Mouse (Mus musculus): ENCODE results near the gene Usp22. TPM values are rescaled to one million over a fixed set of nuclear protein-coding genes. Genes with fewer than 3 reads are reported as not detected.
A peak's percentile ranks its signal among the peaks of the same experiment; 100 is the strongest.
"Not testable (repeated sequence)": the region's sequence is repeated elsewhere in the genome, so short reads cannot be mapped to it uniquely, and the experiment has no call there.

The Usp22 gene
- total and polyA plus RNA-seq, 2 experiments from 2014 or later = 405 to 656 TPM

- no peaks in the 10 kb centered on the region for H3K27me3 ChIP-seq (ENCODE audit: insufficient read depth, low read length)
- 50% methylated on average over 1 of the region's 1 CpGs for WGBS
- H3K4me1 ChIP-seq (ENCODE audit: insufficient read depth) = no peaks in the 10 kb centered on the region
- no peak overlapping the region for H3K27ac ChIP-seq (ENCODE audit: low read depth, low read length)
- no peaks in the 10 kb centered on the region for H3K36me3 ChIP-seq (ENCODE audit: insufficient read depth)
- TF ChIP-seq CTCF (IDR thresholded peaks at IDR 0.05; ENCODE audit: low read depth) = no peak
- no peak overlapping the region for H3K4me3 ChIP-seq (ENCODE audit: low read depth, low read length)
- no peak for DNase-seq
- no peak overlapping the region for H3K9ac ChIP-seq
- no peak overlapping the region for H3K4me2 ChIP-seq (ENCODE audit: low read depth)
- no peaks in the 10 kb centered on the region for H3K9me3 ChIP-seq (ENCODE audit: low read length)
- ATAC-seq = no peak
Observed at GRCm38 (mm10) chr11:61183820-61184219, 9.0 kb upstream of the Usp22 start.

GRCm38 (mm10) chr11:61181624-61182023 is 6.8 kb upstream of the Usp22 start:
- H3K4me1 ChIP-seq (ENCODE audit: insufficient read depth) = no peaks in the 10 kb centered on the region
- H3K9me3 ChIP-seq (ENCODE audit: low read length) = no peaks in the 10 kb centered on the region
- ATAC-seq (no peak), DNase-seq (no peak)
- no peaks in the 10 kb centered on the region for H3K36me3 ChIP-seq (ENCODE audit: insufficient read depth)
- no peak for TF ChIP-seq CTCF (IDR thresholded peaks at IDR 0.05; ENCODE audit: low read depth)
- H3K27me3 ChIP-seq (ENCODE audit: insufficient read depth, low read length) = no peaks in the 10 kb centered on the region
- no peak overlapping the region for H3K27ac ChIP-seq (ENCODE audit: low read depth, low read length)
- H3K9ac ChIP-seq = no peak overlapping the region
- H3K4me3 ChIP-seq (ENCODE audit: low read depth, low read length) = no peak overlapping the region
- H3K4me2 ChIP-seq (ENCODE audit: low read depth) = no peak overlapping the region

- H3K4me1 ChIP-seq (ENCODE audit: insufficient read depth) = peaks cover 5% of the 10 kb centered on the region; the same call in 1 of the 2 replicates
- no peaks in the 10 kb centered on the region for H3K9me3 ChIP-seq (ENCODE audit: low read length)
- no peak overlapping the region for H3K4me2 ChIP-seq (ENCODE audit: low read depth)
- H3K4me3 ChIP-seq (ENCODE audit: low read depth, low read length) = no peak overlapping the region
- TF ChIP-seq CTCF (IDR thresholded peaks at IDR 0.05; ENCODE audit: low read depth) = no peak
- no peaks in the 10 kb centered on the region for H3K36me3 ChIP-seq (ENCODE audit: insufficient read depth)
- no peak overlapping the region for H3K9ac ChIP-seq
- ATAC-seq (peak; percentile 44; the same call in 1 of the 2 replicates), DNase-seq (peak; percentile 81)
- 55% methylated on average over 3 of the region's 3 CpGs for WGBS
- peak overlapping the region; percentile 64 for H3K27ac ChIP-seq (ENCODE audit: low read depth, low read length)
- H3K27me3 ChIP-seq (ENCODE audit: insufficient read depth, low read length) = no peaks in the 10 kb centered on the region
Observed at GRCm38 (mm10) chr11:61180361-61180760, 5.5 kb upstream of the Usp22 start.

GRCm38 (mm10) chr11:61176321-61176720 is 1.5 kb upstream of the Usp22 start:
- Histone ChIP-seq H3K4me3 (ENCODE audit: low read depth, low read length) (no peak overlapping the region), H3K27ac (ENCODE audit: low read depth, low read length) (peak overlapping the region; percentile 100), H3K36me3 (ENCODE audit: insufficient read depth) (no peaks in the 10 kb centered on the region), H3K9me3 (ENCODE audit: low read length) (no peaks in the 10 kb centered on the region), H3K9ac (no peak overlapping the region), H3K4me2 (ENCODE audit: low read depth) (no peak overlapping the region), H3K4me1 (ENCODE audit: insufficient read depth) (peaks cover 13% of the 10 kb centered on the region), H3K27me3 (ENCODE audit: insufficient read depth, low read length) (no peaks in the 10 kb centered on the region)
- ATAC-seq (no peak), DNase-seq (no peak)
- WGBS = 96% methylated on average over 1 of the region's 1 CpGs
- no peak for TF ChIP-seq CTCF (IDR thresholded peaks at IDR 0.05; ENCODE audit: low read depth)

GRCm38 (mm10) chr11:61175778-61176177 is 923 bp upstream of the Usp22 start:
- Histone ChIP-seq H3K4me1 (ENCODE audit: insufficient read depth) (peaks cover 19% of the 10 kb centered on the region), H3K9ac (peak overlapping the region; percentile 51; the same call in 1 of the 2 replicates), H3K27ac (ENCODE audit: low read depth, low read length) (peak overlapping the region; percentile 100), H3K4me3 (ENCODE audit: low read depth, low read length) (peak overlapping the region; percentile 33), H3K27me3 (ENCODE audit: insufficient read depth, low read length) (no peaks in the 10 kb centered on the region), H3K9me3 (ENCODE audit: low read length) (no peaks in the 10 kb centered on the region), H3K36me3 (ENCODE audit: insufficient read depth) (no peaks in the 10 kb centered on the region), H3K4me2 (ENCODE audit: low read depth) (peak overlapping the region; percentile 46)
- WGBS = 64% methylated on average over 5 of the region's 5 CpGs
- DNase-seq (peak; percentile 45), ATAC-seq (no peak)
- no peak for TF ChIP-seq CTCF (IDR thresholded peaks at IDR 0.05; ENCODE audit: low read depth)

- Histone ChIP-seq H3K4me2 (ENCODE audit: low read depth) (peak overlapping the region; percentile 65), H3K9ac (peak overlapping the region; percentile 100), H3K4me3 (ENCODE audit: low read depth, low read length) (peak overlapping the region; percentile 98), H3K9me3 (ENCODE audit: low read length) (no peaks in the 10 kb centered on the region), H3K27ac (ENCODE audit: low read depth, low read length) (peak overlapping the region; percentile 100), H3K36me3 (ENCODE audit: insufficient read depth) (no peaks in the 10 kb centered on the region), H3K27me3 (ENCODE audit: insufficient read depth, low read length) (no peaks in the 10 kb centered on the region), H3K4me1 (ENCODE audit: insufficient read depth) (peaks cover 31% of the 10 kb centered on the region)
- DNase-seq (peak; percentile 90), ATAC-seq (peak; percentile 44)
- 1% methylated on average over 28 of the region's 28 CpGs for WGBS
- TF ChIP-seq CTCF (IDR thresholded peaks at IDR 0.05; ENCODE audit: low read depth) = peak; percentile 87
Observed at GRCm38 (mm10) chr11:61174291-61174820, 499 bp downstream of the Usp22 start.

GRCm38 (mm10) chr11:61173477-61173876 is 1.4 kb downstream of the Usp22 start:
- peak overlapping the region; percentile 65 for H3K4me2 ChIP-seq (ENCODE audit: low read depth)
- DNase-seq; H3K36me3 ChIP-seq (ENCODE audit: insufficient read depth); H3K27me3 ChIP-seq (ENCODE audit: insufficient read depth, low read length); H3K9me3 ChIP-seq (ENCODE audit: low read length); ATAC-seq; H3K27ac ChIP-seq (ENCODE audit: low read depth, low read length): not testable (repeated sequence)
- H3K4me3 ChIP-seq (ENCODE audit: low read depth, low read length) = peak overlapping the region; percentile 98
- peaks cover 37% of the 10 kb centered on the region for H3K4me1 ChIP-seq (ENCODE audit: insufficient read depth)
- WGBS = 16% methylated on average over 15 of the region's 15 CpGs
- peak overlapping the region; percentile 100 for H3K9ac ChIP-seq

Measured in forebrain, postnatal 0 days (tissue).